ENCODE assay signal across 8 mouse cellular contexts in the genomic region with DNA sequence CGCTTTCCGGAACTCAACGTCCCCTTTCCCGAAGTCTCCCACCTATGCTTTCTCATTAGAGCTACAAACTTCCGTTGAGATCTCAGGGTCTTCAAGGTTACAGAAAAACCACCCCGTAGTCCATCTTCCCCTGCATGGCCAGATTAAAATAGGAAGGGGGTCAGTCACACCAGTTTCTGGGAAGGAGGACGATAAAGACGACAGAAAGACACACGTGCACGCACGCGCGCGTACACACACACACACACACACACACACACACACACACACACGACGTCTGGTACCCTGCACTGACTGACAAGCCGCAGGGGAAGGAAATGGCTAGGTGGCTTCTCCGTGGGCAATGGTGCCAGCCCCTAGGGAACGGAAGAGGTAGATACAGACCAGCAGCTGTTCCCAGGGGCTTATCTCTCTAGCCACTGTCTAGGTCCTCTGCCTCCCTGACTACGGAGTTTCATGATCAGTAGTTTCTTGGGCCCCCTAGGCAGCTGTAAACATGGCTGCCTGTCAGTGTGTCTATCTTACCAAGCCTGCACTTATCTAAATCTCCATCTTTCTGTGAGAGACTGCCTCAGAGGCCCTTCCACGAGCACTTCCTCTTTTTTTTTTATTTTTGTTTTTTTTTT. TPM values are rescaled to one million over a fixed set of nuclear protein-coding genes. Genes with fewer than 3 reads are reported as not detected.
DNase-seq lines count a peak whose midpoint lies in the region; ATAC-seq and TF ChIP-seq lines count a peak whose summit lies in the region.

No protein-coding gene starts in this region.

- intact Hi-C loops in gastrocnemius, adult 2 months (cut with DNase I) = loop anchor here (1.0 to 10.0 kb wide), 2 partner anchors 47 to 110 kb away; no protein-coding TSS in a partner anchor

- peaks cover 13% of the 10 kb centered on the region for H3K4me1 ChIP-seq in hindbrain, embryonic 12.5 days

- peak overlapping the region; percentile 72 for H3K4me3 ChIP-seq in gastrocnemius, adult 2 months
- peak overlapping the region; percentile 40 for H3K4me3 ChIP-seq in hindbrain, embryonic 12.5 days
- H3K4me3 ChIP-seq in macrophage (ENCODE audit: inconsistent target) = peak overlapping the region; percentile 6; the same call in 1 of the 2 replicates

- peak; percentile 96 for ATAC-seq in activated CD4-positive, CD25-positive, alpha-beta regulatory T cell, adult 4 months
- no peak for ATAC-seq in hindbrain, embryonic 12.5 days (ENCODE audit: low FRiP score)

- peak overlapping the region; percentile 82 for H3K4me2 ChIP-seq in hindbrain, embryonic 12.5 days (replicated peaks)

- no peaks in the 10 kb centered on the region for H3K9me3 ChIP-seq in hindbrain, embryonic 12.5 days (replicated peaks)

- H3K79me2 ChIP-seq in macrophage (ENCODE audit: inconsistent target) = peaks cover 23% of the 10 kb centered on the region

- peaks cover 37% of the 10 kb centered on the region for H3K27me3 ChIP-seq in hindbrain, embryonic 12.5 days

- H3K27ac ChIP-seq in gastrocnemius, adult 2 months = peak overlapping the region; percentile 57; the same call in 1 of the 2 replicates
- no peak overlapping the region for H3K27ac ChIP-seq in hindbrain, embryonic 12.5 days
- no peak overlapping the region for H3K27ac ChIP-seq in macrophage

- WGBS in hindbrain, embryonic 12.5 days = 16% methylated on average over 21 of the region's 21 CpGs
- WGBS in macrophage (ENCODE audit: missing documents) = 5% methylated on average over 20 of the region's 21 CpGs

- TF ChIP-seq CTCF in gastrocnemius, adult 2 months (IDR thresholded peaks at IDR 0.05) = no peak

- 0 out of 2 replicates have a peak overlapping the region, but pooled peaks have one; percentile 57 for H3K9ac ChIP-seq in hindbrain, embryonic 12.5 days

- H3K36me3 ChIP-seq in hindbrain, embryonic 12.5 days = no peaks in the 10 kb centered on the region
- no peaks in the 10 kb centered on the region for H3K36me3 ChIP-seq in macrophage (ENCODE audit: inconsistent target)

- DNase-seq in gastrocnemius, adult 2 months = no peak
- no peak for DNase-seq in gastrocnemius, adult 18-20 months (ENCODE audit: low spot score)
- DNase-seq in spleen, postnatal 4 days (ENCODE audit: low spot score in 2 of 2) = peak; percentile 61 to 77
- DNase-seq in ovary, postnatal 36 days (ENCODE audit: low spot score) = no peak
- DNase-seq in kidney, postnatal 10 days = no peak

RNA-seq across cellular contexts. Expression of a gene that starts 6.6 kb away (rescaled TPM):
- total RNA-seq in gastrocnemius, adult 2 months (2021) = 1 to 10 TPM; 1.2 to 1.3 TPM
- total RNA-seq in gastrocnemius, adult 18-20 months (2021) = 1 to 10 TPM; 1.1 to 1.2 TPM
- polyA plus RNA-seq in activated CD4-positive, CD25-positive, alpha-beta regulatory T cell, adult 4 months (2017; shearing (Covaris generic)) = 100 to 1,000 TPM; 511 to 537 TPM
- 1.1 and 2.2 TPM in 2 replicates for polyA plus RNA-seq in hindbrain, embryonic 12.5 days (2016; fragmentation: Nextera tagmentation; extraction: Ambion mirVana)
- total RNA-seq in macrophage (2018; cell fraction: chromatin; rRNA removed) = 10 to 100 TPM in 1 of 26 experiments, 1 to 10 TPM in 25; 1.1 to 10.8 (median 4.2) TPM
- 10 to 100 TPM in 10 of 26 experiments, 1 to 10 TPM in 16; 5.1 to 12.2 (median 8.6) TPM for total RNA-seq in macrophage (2018; cell fraction: cytosol; rRNA removed)
- 10 to 100 TPM in 24 of 26 experiments, 1 to 10 TPM in 2; 8.5 to 27.7 (median 18.2) TPM for total RNA-seq in macrophage (2018; cell fraction: nucleus; rRNA removed)
- 3.5 to 14.3 TPM (median 5.0 TPM) in 3 replicates for polyA plus RNA-seq in macrophage (2018)

RNA-seq across cellular contexts. Expression of a gene that starts 20.6 kb away (rescaled TPM):
- 1 to 10 TPM; 5.8 to 8.8 TPM for total RNA-seq in gastrocnemius, adult 2 months (2021)
- total RNA-seq in gastrocnemius, adult 18-20 months (2021) = 1 to 10 TPM; 5.9 to 7.8 TPM
- polyA plus RNA-seq in activated CD4-positive, CD25-positive, alpha-beta regulatory T cell, adult 4 months (2017; shearing (Covaris generic)) = 1 to 10 TPM; 6.6 to 9.3 TPM
- 49.3 and 53.5 TPM in 2 replicates for polyA plus RNA-seq in hindbrain, embryonic 12.5 days (2016; fragmentation: Nextera tagmentation; extraction: Ambion mirVana)
- 100 to 1,000 TPM in 1 of 26 experiments, 10 to 100 TPM in 25; 36.0 to 107 (median 63.6) TPM for total RNA-seq in macrophage (2018; cell fraction: chromatin; rRNA removed)
- 10 to 100 TPM; 11.4 to 28.7 (median 19.8) TPM for total RNA-seq in macrophage (2018; cell fraction: cytosol; rRNA removed)
- total RNA-seq in macrophage (2018; cell fraction: nucleus; rRNA removed) = 10 to 100 TPM; 12.8 to 61.6 (median 32.1) TPM
- 10.6 to 26.7 TPM (median 14.8 TPM) in 3 replicates for polyA plus RNA-seq in macrophage (2018)

RNA-seq across cellular contexts. Expression of a gene that starts 22.1 kb away (rescaled TPM):
- 10 to 100 TPM; 26.8 to 29.6 TPM for total RNA-seq in gastrocnemius, adult 2 months (2021)
- total RNA-seq in gastrocnemius, adult 18-20 months (2021) = 10 to 100 TPM; 24.0 to 29.0 TPM
- polyA plus RNA-seq in activated CD4-positive, CD25-positive, alpha-beta regulatory T cell, adult 4 months (2017; shearing (Covaris generic)) = 10 to 100 TPM; 21.5 to 23.1 TPM
- polyA plus RNA-seq in hindbrain, embryonic 12.5 days (2016; fragmentation: Nextera tagmentation; extraction: Ambion mirVana) = 111 and 113 TPM in 2 replicates
- total RNA-seq in macrophage (2018; cell fraction: chromatin; rRNA removed) = 100 to 1,000 TPM in 7 of 26 experiments, 10 to 100 TPM in 19; 25.8 to 134 (median 81.1) TPM
- 10 to 100 TPM; 10.5 to 36.0 (median 27.7) TPM for total RNA-seq in macrophage (2018; cell fraction: cytosol; rRNA removed)
- total RNA-seq in macrophage (2018; cell fraction: nucleus; rRNA removed) = 10 to 100 TPM; 24.6 to 90.4 (median 49.6) TPM
- 18.5 to 29.1 TPM (median 19.8 TPM) in 3 replicates for polyA plus RNA-seq in macrophage (2018)

RNA-seq across cellular contexts. Expression of a gene that starts 32.2 kb away (rescaled TPM):
- 10 to 100 TPM in 1 of 2 experiments, 1 to 10 TPM in 1; 9.9 to 11.9 TPM for total RNA-seq in gastrocnemius, adult 2 months (2021)
- total RNA-seq in gastrocnemius, adult 18-20 months (2021) = 10 to 100 TPM in 1 of 2 experiments, 1 to 10 TPM in 1; 5.9 to 11.6 TPM
- 10 to 100 TPM; 16.9 to 24.8 TPM for polyA plus RNA-seq in activated CD4-positive, CD25-positive, alpha-beta regulatory T cell, adult 4 months (2017; shearing (Covaris generic))
- 42.2 and 45.6 TPM in 2 replicates for polyA plus RNA-seq in hindbrain, embryonic 12.5 days (2016; fragmentation: Nextera tagmentation; extraction: Ambion mirVana)
- total RNA-seq in macrophage (2018; cell fraction: chromatin; rRNA removed) = 10 to 100 TPM in 25 of 26 experiments, 1 to 10 TPM in 1; 9.2 to 63.4 (median 21.5) TPM
- 10 to 100 TPM in 25 of 26 experiments, 1 to 10 TPM in 1; 9.0 to 21.1 (median 17.2) TPM for total RNA-seq in macrophage (2018; cell fraction: cytosol; rRNA removed)
- 10 to 100 TPM; 14.7 to 49.4 (median 23.3) TPM for total RNA-seq in macrophage (2018; cell fraction: nucleus; rRNA removed)
- polyA plus RNA-seq in macrophage (2018) = 4.7 to 19.6 TPM (median 7.5 TPM) in 3 replicates

RNA-seq across cellular contexts. Expression of a gene that starts 45.3 kb away (rescaled TPM):
- total RNA-seq in gastrocnemius, adult 2 months (2021) = not detected
- not detected for total RNA-seq in gastrocnemius, adult 18-20 months (2021)
- not detected for polyA plus RNA-seq in activated CD4-positive, CD25-positive, alpha-beta regulatory T cell, adult 4 months (2017; shearing (Covaris generic))
- polyA plus RNA-seq in hindbrain, embryonic 12.5 days (2016; fragmentation: Nextera tagmentation; extraction: Ambion mirVana) = 0.30 and 0.49 TPM in 2 replicates
- total RNA-seq in macrophage (2018; cell fraction: chromatin; rRNA removed) = not detected
- total RNA-seq in macrophage (2018; cell fraction: cytosol; rRNA removed) = not detected
- not detected for total RNA-seq in macrophage (2018; cell fraction: nucleus; rRNA removed)
- not detected in 3 replicates for polyA plus RNA-seq in macrophage (2018)

Comparison
In these comparisons a context has a peak if more than half of its experiments do, and no peak if none do; other contexts are left out.
1. DNase-seq: peak in spleen, postnatal 4 days (2 of 2); none in gastrocnemius, adult 2 months (single experiment), gastrocnemius, adult 18-20 months (single experiment), ovary, postnatal 36 days (single experiment) and kidney, postnatal 10 days (single experiment).
2. H3K4me3 ChIP-seq: peak in every context shown above with its lines; median percentile 72 in gastrocnemius, adult 2 months; 40 in hindbrain, embryonic 12.5 days; 6 in macrophage.
3. RNA of a gene that starts 6.6 kb away (polyA plus RNA-seq): 511 to 537 TPM in activated CD4-positive, CD25-positive, alpha-beta regulatory T cell, adult 4 months; 3.5 to 14.3 TPM in macrophage and 1.1 to 2.2 TPM in hindbrain, embryonic 12.5 days; every median in the first group is over 10 times any median in the second.